Mouse (Mus musculus): ENCODE measurements at regions not wholly inside any gene's neighbourhood (a gene's known extent, or its start where the extent isn't known, plus 50 kb on each side); places are given as distances from the start of the nearest gene placed in this dataset.

GRCm38 (mm10) chr10:23707141-23707540 lies 79.9 kb downstream of the Rps12 start:
- no peak overlapping the region for H3K27ac ChIP-seq (ENCODE audit: low read length)
- WGBS: 83% methylated on average over 3 of the region's 3 CpGs
- no peaks in the 10 kb centered on the region for H3K36me3 ChIP-seq (ENCODE audit: control insufficient read depth, insufficient read depth, low read length)
- H3K9me3 ChIP-seq (replicated peaks; ENCODE audit: control insufficient read depth, low read length, poor library complexity, severe bottlenecking): no peaks in the 10 kb centered on the region
- no peak overlapping the region for H3K4me2 ChIP-seq (ENCODE audit: low read length)
- no peak overlapping the region for H3K4me3 ChIP-seq (ENCODE audit: low read depth, low read length)
- H3K9ac ChIP-seq (ENCODE audit: low read depth, low read length): no peak overlapping the region
- no peaks in the 10 kb centered on the region for H3K4me1 ChIP-seq (ENCODE audit: control insufficient read depth, insufficient read depth, low read length)
- H3K27me3 ChIP-seq (ENCODE audit: control insufficient read depth, insufficient read depth, low read depth, low read length): no peaks in the 10 kb centered on the region
- no peak for ATAC-seq

- H3K36me3 ChIP-seq (ENCODE audit: control insufficient read depth, insufficient read depth, low read length): no peaks in the 10 kb centered on the region
- no peak for ATAC-seq
- no peaks in the 10 kb centered on the region for H3K27me3 ChIP-seq (ENCODE audit: control insufficient read depth, insufficient read depth, low read depth, low read length)
- H3K4me3 ChIP-seq (ENCODE audit: low read depth, low read length): no peak overlapping the region
- no peaks in the 10 kb centered on the region for H3K9me3 ChIP-seq (replicated peaks; ENCODE audit: control insufficient read depth, low read length, poor library complexity, severe bottlenecking)
- H3K4me1 ChIP-seq (ENCODE audit: control insufficient read depth, insufficient read depth, low read length): no peaks in the 10 kb centered on the region
- no peak overlapping the region for H3K4me2 ChIP-seq (ENCODE audit: low read length)
- 68% methylated on average over 1 of the region's 1 CpGs for WGBS
- no peak overlapping the region for H3K27ac ChIP-seq (ENCODE audit: low read length)
- H3K9ac ChIP-seq (ENCODE audit: low read depth, low read length): no peak overlapping the region
Measured at GRCm38 (mm10) chr10:23704048-23704447, 83.0 kb downstream of the Rps12 start.

- Histone ChIP-seq H3K27ac (ENCODE audit: low read length) (no peak overlapping the region), H3K4me1 (ENCODE audit: control insufficient read depth, insufficient read depth, low read length) (no peaks in the 10 kb centered on the region), H3K9me3 (replicated peaks; ENCODE audit: control insufficient read depth, low read length, poor library complexity, severe bottlenecking) (no peaks in the 10 kb centered on the region), H3K9ac (ENCODE audit: low read depth, low read length) (no peak overlapping the region), H3K27me3 (ENCODE audit: control insufficient read depth, insufficient read depth, low read depth, low read length) (no peaks in the 10 kb centered on the region), H3K36me3 (ENCODE audit: control insufficient read depth, insufficient read depth, low read length) (no peaks in the 10 kb centered on the region), H3K4me2 (ENCODE audit: low read length) (no peak overlapping the region), H3K4me3 (ENCODE audit: low read depth, low read length) (no peak overlapping the region)
- no peak for ATAC-seq
- WGBS: 78% methylated on average over 2 of the region's 2 CpGs
Measured at GRCm38 (mm10) chr10:23691291-23691690, 95.8 kb downstream of the Rps12 start.

- Histone ChIP-seq H3K4me1 (ENCODE audit: control insufficient read depth, insufficient read depth, low read length) (no peaks in the 10 kb centered on the region), H3K4me2 (ENCODE audit: low read length) (0 out of 2 replicates have a peak overlapping the region, but pooled peaks have one; percentile 9), H3K27me3 (ENCODE audit: control insufficient read depth, insufficient read depth, low read depth, low read length) (no peaks in the 10 kb centered on the region), H3K27ac (ENCODE audit: low read length) (0 out of 2 replicates have a peak overlapping the region, but pooled peaks have one; percentile 3), H3K36me3 (ENCODE audit: control insufficient read depth, insufficient read depth, low read length) (no peaks in the 10 kb centered on the region), H3K9ac (ENCODE audit: low read depth, low read length) (no peak overlapping the region), H3K9me3 (replicated peaks; ENCODE audit: control insufficient read depth, low read length, poor library complexity, severe bottlenecking) (no peaks in the 10 kb centered on the region), H3K4me3 (ENCODE audit: low read depth, low read length) (no peak overlapping the region)
- WGBS: 64% methylated on average over 10 of the region's 10 CpGs
- ATAC-seq: no peak
Measured at GRCm38 (mm10) chr10:23686969-23687368, 100.1 kb downstream of the Rps12 start.

- H3K27me3 ChIP-seq (ENCODE audit: control insufficient read depth, insufficient read depth, low read depth, low read length): no peaks in the 10 kb centered on the region
- WGBS: 90% methylated on average over 4 of the region's 4 CpGs
- H3K36me3 ChIP-seq (ENCODE audit: control insufficient read depth, insufficient read depth, low read length): no peaks in the 10 kb centered on the region
- ATAC-seq: no peak
- H3K9ac ChIP-seq (ENCODE audit: low read depth, low read length): no peak overlapping the region
- H3K9me3 ChIP-seq (replicated peaks; ENCODE audit: control insufficient read depth, low read length, poor library complexity, severe bottlenecking): no peaks in the 10 kb centered on the region
- H3K27ac ChIP-seq (ENCODE audit: low read length): no peak overlapping the region
- H3K4me2 ChIP-seq (ENCODE audit: low read length): no peak overlapping the region
- no peak overlapping the region for H3K4me3 ChIP-seq (ENCODE audit: low read depth, low read length)
- H3K4me1 ChIP-seq (ENCODE audit: control insufficient read depth, insufficient read depth, low read length): no peaks in the 10 kb centered on the region
Measured at GRCm38 (mm10) chr10:23683078-23683477, 104.0 kb downstream of the Rps12 start.

- no peak overlapping the region for H3K27ac ChIP-seq (ENCODE audit: low read length)
- no peak for ATAC-seq
Measured at GRCm38 (mm10) chr10:23675911-23676310, 111.2 kb downstream of the Rps12 start.

GRCm38 (mm10) chr10:23674633-23675515 lies 112.2 kb downstream of the Rps12 start:
- Histone ChIP-seq H3K4me3 (ENCODE audit: low read depth, low read length) (no peak overlapping the region; the same call in 1 of the 2 replicates), H3K4me2 (ENCODE audit: low read length) (peak overlapping the region; percentile 19), H3K4me1 (ENCODE audit: control insufficient read depth, insufficient read depth, low read length) (peaks cover 6% of the 10 kb centered on the region; the same call in 1 of the 2 replicates), H3K9ac (ENCODE audit: low read depth, low read length) (0 out of 2 replicates have a peak overlapping the region, but pooled peaks have one; percentile 18), H3K27me3 (ENCODE audit: control insufficient read depth, insufficient read depth, low read depth, low read length) (no peaks in the 10 kb centered on the region), H3K27ac (ENCODE audit: low read length) (peak overlapping the region; percentile 73), H3K9me3 (replicated peaks; ENCODE audit: control insufficient read depth, low read length, poor library complexity, severe bottlenecking) (no peaks in the 10 kb centered on the region), H3K36me3 (ENCODE audit: control insufficient read depth, insufficient read depth, low read length) (no peaks in the 10 kb centered on the region)
- ATAC-seq: peak; percentile 92
- 11% methylated on average over 16 of the region's 16 CpGs for WGBS

More at GRCm38 (mm10) chr10:23675911-23676310, 111.2 kb downstream of the Rps12 start:
- no peak overlapping the region for H3K4me2 ChIP-seq (ENCODE audit: low read length)
- no peaks in the 10 kb centered on the region for H3K27me3 ChIP-seq (ENCODE audit: control insufficient read depth, insufficient read depth, low read depth, low read length)
- 56% methylated on average over 6 of the region's 6 CpGs for WGBS
- H3K9ac ChIP-seq (ENCODE audit: low read depth, low read length): no peak overlapping the region
- no peaks in the 10 kb centered on the region for H3K36me3 ChIP-seq (ENCODE audit: control insufficient read depth, insufficient read depth, low read length)
- H3K4me3 ChIP-seq (ENCODE audit: low read depth, low read length): no peak overlapping the region
- H3K4me1 ChIP-seq (ENCODE audit: control insufficient read depth, insufficient read depth, low read length): peaks cover 6% of the 10 kb centered on the region; the same call in 1 of the 2 replicates
- no peaks in the 10 kb centered on the region for H3K9me3 ChIP-seq (replicated peaks; ENCODE audit: control insufficient read depth, low read length, poor library complexity, severe bottlenecking)

GRCm38 (mm10) chr10:23672296-23672695 lies 114.8 kb downstream of the Rps12 start:
- Histone ChIP-seq H3K9me3 (replicated peaks; ENCODE audit: control insufficient read depth, low read length, poor library complexity, severe bottlenecking) (no peaks in the 10 kb centered on the region), H3K9ac (ENCODE audit: low read depth, low read length) (no peak overlapping the region), H3K4me1 (ENCODE audit: control insufficient read depth, insufficient read depth, low read length) (peaks cover 6% of the 10 kb centered on the region; the same call in 1 of the 2 replicates), H3K36me3 (ENCODE audit: control insufficient read depth, insufficient read depth, low read length) (no peaks in the 10 kb centered on the region), H3K4me3 (ENCODE audit: low read depth, low read length) (no peak overlapping the region), H3K27ac (ENCODE audit: low read length) (no peak overlapping the region), H3K27me3 (ENCODE audit: control insufficient read depth, insufficient read depth, low read depth, low read length) (no peaks in the 10 kb centered on the region), H3K4me2 (ENCODE audit: low read length) (no peak overlapping the region)
- WGBS: 83% methylated on average over 4 of the region's 4 CpGs
- no peak for ATAC-seq

- H3K27ac ChIP-seq (ENCODE audit: low read length): no peak overlapping the region
- 29% methylated on average over 8 of the region's 8 CpGs for WGBS
- no peaks in the 10 kb centered on the region for H3K36me3 ChIP-seq (ENCODE audit: control insufficient read depth, insufficient read depth, low read length)
- no peak overlapping the region for H3K4me2 ChIP-seq (ENCODE audit: low read length)
- H3K4me1 ChIP-seq (ENCODE audit: control insufficient read depth, insufficient read depth, low read length): peaks cover 6% of the 10 kb centered on the region; the same call in 1 of the 2 replicates
- H3K27me3 ChIP-seq (ENCODE audit: control insufficient read depth, insufficient read depth, low read depth, low read length): no peaks in the 10 kb centered on the region
- no peak for ATAC-seq
- no peaks in the 10 kb centered on the region for H3K9me3 ChIP-seq (replicated peaks; ENCODE audit: control insufficient read depth, low read length, poor library complexity, severe bottlenecking)
- H3K9ac ChIP-seq (ENCODE audit: low read depth, low read length): no peak overlapping the region
- no peak overlapping the region for H3K4me3 ChIP-seq (ENCODE audit: low read depth, low read length)
Measured at GRCm38 (mm10) chr10:23671494-23671893, 115.6 kb downstream of the Rps12 start.
